Mouse (Mus musculus) kidney, postnatal 36 days (tissue): ENCODE results near the gene Mthfd2.
A peak's percentile ranks its signal among the peaks of the same experiment; 100 is the strongest.
"Not testable (repeated sequence)": the region's sequence is repeated elsewhere in the genome, so short reads cannot be mapped to it uniquely, and the experiment has no call there.

ENCODE experiments used
- DNase-seq, 2 experiments: peaks; one replicate each; pipeline ENCODE4 v3.0.0; 2021 to 2022; ENCODE audit warnings: mixed read lengths in 2 of 2

The Mthfd2 gene

DNA sequence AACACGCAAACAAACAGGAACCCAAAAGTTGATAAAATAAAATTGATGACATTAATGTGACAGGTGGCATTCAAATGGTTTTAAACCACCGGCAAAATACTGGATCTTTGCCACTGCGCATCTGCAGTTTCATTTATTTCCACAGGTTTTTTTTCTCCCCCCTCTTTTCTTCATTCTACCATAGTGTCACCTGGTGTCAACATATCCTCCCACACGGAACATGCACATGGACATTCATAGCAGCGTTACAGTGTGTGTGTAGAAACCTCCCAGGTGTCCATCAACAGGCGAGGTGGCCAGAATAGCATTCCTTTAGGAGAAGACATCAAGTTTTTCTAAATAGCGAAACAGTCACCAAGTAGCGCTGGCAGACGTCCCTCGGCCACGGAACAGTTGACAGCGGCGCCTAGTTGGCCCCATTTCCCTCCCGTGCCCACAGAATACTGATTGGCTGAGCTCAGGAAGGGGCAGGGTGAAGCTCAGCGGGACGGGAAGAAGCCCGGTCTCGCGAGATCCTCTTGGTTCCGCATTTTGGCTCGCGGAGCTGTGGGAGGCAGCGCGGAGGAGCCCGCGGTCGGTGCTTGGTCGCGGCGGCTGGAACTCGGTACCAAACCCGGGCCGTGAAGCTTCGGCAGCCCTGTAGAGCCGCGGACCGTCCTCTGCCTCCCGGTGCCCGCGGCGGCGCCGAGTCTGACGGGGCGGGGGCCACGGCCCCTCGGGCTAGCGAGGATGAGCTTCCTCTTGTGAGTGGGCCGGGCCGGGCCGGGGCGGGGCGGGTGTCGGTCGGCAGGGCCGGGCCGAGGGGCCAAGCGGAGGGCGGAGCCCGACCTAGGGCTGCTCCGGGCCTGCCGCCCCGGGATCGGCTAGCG lies at the start of gene Mthfd2, which contains the start of gene Mob1a:
Gene Mthfd2, minus strand, starts transcription at position 384 of the 869 bp plus-strand sequence.
Gene Mob1a, plus strand, starts transcription at position 492 of the 869 bp plus-strand sequence.
- peak; percentile 97 to 98 for DNase-seq

GRCm38 (mm10) chr6:83373704-83374300 lies 48.1 kb upstream of the Mthfd2 start:
- DNase-seq: no peak

DNA sequence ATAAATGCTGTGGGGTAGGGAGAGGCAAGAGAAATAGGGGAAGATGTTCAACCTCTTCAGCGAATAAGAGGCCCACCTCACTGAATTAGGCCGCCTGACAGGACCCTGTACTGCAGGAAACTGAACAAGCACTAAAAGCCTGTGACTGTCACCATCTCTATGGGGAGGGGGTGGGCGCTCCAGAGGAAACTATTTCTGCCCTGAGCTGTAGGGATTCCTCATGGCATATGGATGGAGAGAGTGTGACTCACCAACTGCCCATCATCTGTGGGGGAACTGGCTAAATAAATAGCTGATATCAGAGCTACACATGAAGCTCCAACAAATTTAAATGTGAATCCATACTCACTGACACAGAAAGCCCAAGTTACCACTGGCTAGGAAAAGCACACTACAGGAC lies 45.6 kb upstream of the Mthfd2 start:
- DNase-seq: no peak

GRCm38 (mm10) chr6:83370316-83370965 lies 44.7 kb upstream of the Mthfd2 start:
- DNase-seq: no peak

DNA sequence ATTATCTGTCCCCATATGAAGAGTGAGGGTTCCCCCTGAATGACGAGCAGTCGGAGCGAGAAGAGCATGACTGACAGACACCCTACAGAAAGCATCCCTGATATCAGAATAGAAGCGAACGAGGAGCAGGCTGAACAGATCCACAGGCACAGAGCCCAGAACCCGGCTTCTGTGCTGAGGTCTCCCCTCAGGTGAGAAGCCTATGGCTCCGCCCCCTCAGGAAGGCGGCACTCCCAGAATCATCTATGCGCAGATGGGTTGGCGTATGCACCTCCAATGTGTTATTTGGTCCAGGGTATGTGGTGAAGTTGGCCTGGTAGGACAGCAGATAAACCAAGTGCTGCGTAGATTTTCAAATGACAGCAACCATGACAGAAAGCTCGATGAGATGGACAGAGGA lies 37.4 kb upstream of the Mthfd2 start:
- no peak for DNase-seq

DNA sequence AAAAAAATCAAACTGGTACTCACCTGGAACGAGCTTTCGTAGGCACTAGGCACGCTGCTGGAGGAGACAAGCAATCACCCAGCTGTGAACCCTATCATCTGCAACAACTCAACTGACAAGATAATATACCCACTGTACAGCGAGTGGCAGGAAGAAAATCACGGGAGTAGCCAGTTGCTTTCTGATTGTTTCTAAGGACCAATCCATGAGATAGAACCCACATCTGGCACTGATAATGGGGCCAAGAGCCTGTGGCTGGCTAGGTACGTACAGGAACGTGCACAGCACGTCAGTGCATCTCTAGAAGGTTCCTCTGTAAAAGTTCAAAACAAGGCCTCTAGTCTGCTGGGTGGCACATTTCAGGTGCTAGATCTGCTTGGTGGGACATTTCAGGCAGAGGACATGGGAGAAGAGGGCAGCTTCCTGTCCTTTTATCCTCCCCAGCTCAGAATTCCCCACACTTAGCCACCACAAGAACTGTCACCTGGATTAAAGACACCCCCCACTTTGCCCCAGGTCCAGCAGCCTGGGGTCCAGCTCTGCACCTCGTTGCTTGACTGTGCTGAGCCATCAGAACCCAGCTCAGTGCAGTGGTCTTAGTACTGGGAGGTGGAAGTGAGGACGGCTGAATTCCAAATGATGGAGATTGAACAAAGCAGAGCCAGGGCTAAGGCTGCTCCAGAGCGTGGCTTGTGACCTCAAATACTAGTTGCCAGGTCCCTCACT lies 36.0 kb upstream of the Mthfd2 start:
- no peak for DNase-seq

- DNase-seq: no peak
These were observed 31.7 kb upstream of the Mthfd2 start for GRCm38 (mm10) chr6:83357436-83357835.

- peak; percentile 75 to 92 for DNase-seq
These were observed 30.9 kb upstream of the Mthfd2 start for GRCm38 (mm10) chr6:83356569-83357138.

DNA sequence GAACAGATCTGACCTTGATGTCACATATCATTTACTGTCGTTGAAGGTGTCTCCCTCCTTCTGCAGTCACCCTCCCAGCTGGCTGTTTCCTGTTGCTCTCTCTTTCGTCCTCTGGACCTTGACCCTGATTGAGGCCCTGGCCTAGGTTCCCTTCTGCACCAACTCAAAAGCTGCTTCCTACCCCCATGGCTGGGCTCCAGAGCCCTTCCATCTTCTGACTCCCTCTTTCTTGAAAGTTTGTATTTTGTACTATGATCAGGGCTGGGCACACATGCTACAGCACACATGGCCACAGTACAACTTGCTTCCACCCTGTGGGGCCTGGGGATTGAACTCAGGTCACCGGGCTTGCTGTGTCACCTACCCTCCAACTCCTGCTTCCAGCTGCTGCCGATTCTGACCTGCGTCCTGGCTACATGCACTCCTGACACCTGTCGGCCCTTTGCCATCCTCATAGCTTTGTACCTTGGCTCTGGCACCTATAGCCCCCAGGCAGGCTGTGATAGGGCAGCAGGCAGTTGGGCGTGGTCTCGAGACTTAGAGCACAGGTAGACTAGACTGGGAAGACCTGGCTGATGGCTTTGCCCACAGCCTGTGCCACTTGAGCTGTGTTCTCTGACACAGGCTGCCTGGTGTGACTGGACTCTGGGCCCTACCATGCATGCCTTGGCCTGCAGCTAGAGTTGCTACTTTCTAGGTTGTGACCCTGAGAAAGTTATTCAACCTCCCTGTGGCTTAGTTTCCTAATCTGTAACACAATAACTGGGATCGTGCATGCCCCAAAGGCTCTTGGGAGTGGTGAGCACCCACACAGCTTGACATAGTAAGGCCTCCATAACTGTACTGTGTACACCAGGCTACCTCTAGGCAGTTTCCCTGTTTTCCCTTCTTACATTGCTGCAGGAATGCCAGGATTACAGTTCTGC lies 29.4 kb upstream of the Mthfd2 start:
- peak; percentile 51 to 60 for DNase-seq

DNA sequence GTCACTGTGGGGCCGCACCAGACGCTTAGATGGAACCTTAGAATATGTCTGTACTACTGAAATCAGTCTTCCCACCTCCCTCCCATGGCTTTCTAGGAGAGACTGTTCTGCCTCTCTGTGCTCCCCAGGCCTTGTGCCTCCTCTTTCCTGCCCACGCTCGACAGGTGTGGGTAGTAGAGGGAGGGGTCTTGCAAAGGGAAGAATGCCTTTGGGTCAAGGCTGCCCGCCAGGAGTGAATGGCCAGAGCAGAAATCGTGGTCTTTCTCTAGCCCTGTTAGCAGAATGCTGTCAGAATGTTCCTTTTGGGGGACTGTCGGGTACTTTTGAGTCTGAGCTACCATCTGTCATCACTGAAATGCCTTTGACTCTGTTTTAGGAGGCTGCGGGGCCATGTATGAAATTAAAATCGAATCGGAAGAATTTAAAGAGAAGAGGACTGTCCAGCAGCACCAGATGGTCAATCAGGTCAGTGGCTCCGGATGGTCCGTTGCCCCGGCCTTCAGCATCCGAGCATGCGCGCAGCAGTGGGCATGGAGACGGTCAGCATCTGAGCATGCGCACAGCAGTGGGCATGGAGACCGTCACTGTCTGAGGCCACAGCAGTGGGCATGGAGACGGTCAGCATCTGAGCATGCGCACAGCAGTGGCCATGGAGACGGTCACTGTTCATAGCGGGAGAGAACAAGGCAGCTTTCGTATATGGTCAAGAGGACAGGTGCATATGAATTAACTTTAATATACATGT lies 27.1 kb upstream of the Mthfd2 start:
- no peak for DNase-seq

DNA sequence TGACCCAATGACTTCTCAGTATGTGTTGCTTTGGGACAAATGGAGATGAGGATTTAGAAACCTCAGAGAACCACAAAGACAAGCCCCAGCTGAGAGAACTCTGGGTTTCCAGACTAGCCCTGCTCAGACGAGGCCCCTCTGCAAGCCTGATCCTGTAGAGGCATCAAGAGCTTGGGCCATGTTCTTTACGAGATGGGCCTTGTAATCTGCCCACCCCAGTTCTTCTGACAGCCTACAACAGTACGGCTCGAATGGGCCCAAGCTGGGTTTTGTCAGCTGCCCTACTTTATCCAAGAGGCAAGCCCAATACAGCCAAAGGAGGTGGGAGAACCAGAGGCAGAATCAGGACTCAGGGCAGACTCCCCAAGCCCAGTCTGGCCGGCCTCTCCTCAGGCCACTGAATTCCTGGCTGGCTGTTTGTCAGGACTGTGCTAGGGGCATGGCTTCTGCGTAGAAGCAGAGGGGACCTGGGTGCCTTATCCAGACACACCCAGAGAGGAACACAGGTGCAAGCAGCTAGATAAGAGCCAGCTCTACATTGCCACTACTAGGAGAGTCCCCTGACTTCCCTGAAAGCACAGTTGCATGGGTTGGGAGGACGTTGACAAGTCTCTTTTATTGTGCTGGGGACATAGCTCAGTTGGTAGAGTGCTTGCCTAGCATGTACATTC lies 25.9 kb upstream of the Mthfd2 start:
- DNase-seq: no peak

DNA sequence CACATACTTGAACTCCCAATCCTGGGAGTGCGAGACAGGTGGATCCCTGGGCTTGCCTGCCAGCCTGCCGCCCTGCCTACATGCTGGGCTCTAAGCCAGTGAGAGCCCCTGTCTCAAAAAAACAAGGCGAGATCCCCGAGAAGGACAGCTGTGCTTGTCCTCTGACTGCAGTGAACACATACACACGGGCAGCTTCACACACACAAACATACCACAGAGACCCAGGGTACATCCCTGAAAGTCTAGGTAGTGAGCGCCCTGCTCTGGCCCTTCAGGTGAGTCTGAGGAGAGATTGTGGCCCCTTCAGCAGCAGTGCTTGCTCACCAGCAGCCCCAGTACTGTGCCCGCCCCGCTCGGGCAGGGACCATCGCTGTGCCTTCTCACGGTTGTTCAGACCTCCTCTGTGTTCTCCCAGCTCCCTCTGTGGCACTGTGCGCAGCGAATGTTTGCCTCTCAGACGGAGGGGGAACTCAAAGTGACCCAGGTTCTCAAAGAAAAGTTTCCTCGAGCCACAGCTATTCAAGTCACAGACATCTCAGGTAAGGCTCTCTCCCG lies 25.2 kb upstream of the Mthfd2 start:
- DNase-seq: no peak

DNA sequence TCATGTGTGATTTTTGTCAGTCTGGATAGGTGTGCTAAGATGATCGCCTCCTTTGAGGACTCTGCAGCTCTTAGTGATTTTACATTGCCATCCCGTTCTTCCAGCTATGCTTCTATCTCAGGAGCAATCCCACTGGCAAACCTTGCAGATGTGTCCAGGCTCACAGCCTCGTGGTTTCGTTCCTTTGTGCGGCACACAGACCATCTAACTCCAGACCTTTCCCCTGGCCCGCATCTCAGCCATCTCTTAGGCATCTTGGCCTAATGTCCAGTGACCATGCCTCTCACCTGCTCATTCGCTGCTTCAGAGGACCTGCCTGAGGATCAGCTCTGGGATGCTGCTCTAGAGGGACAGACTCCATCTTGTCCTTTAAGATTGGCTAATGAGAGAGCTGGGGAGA lies 24.5 kb upstream of the Mthfd2 start:
- no peak for DNase-seq

DNA sequence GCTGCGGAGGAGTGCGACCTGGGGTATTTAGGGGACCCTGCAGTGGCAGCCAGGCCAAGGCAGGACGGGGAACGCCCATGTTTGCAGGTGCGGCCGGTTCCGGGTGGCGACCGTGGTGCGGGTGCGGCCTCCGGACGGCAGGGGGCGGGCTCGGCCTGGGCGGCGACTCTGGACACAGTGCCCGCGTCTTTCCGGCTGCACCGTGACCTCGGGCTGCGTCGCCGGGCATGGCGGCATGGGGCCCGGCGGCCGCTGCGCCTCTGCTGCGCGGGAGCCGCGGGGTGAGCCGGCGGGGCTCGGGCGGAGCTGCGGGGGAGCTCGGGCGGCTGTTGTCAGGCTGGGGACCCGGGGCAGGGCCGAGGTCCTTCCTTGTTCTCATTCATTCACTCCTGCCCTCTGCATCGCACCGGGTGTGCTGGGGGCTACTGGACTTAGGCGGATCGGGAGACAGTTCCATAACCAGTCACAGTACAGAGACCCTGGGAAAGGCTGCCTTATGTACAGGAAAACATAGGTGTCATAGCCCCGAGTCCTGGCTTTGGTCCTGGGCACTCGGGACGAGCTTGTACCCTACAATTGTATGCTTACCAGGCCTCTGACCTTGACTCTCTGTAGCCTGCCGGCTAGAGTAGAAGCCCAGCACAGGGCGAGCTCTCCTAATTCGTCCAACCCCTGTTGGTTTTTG lies 23.7 kb upstream of the Mthfd2 start:
- peak; percentile 87 to 97 for DNase-seq

GRCm38 (mm10) chr6:83348873-83349272 lies 23.2 kb upstream of the Mthfd2 start, which contains the start of gene Bola3:
Bola3 (plus strand) TSS chr6:83349147.
- no peak for DNase-seq

GRCm38 (mm10) chr6:83347916-83348315 lies 22.2 kb upstream of the Mthfd2 start:
- DNase-seq: no peak

DNA sequence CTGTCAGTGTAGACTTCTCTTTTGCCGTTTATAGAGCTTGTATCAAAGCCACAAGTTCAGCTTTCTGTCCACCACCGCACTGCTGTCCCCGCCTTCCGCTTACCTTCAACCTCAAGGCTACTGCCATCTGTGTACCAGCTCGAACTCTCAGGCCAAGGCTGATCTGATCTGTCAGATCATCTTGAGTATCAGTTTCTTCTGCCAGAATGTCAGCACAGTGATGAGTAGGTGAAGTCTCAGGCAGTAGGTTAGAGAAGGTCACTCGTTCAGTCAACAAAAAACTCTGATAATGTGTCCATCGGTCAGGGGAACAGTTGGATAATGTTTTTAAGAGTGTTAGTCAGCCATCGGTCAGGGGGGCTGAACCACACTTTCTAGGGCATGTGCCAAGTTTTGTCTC lies 19.6 kb upstream of the Mthfd2 start:
- not testable (repeated sequence) for DNase-seq

- DNase-seq: no peak
These were observed 17.2 kb upstream of the Mthfd2 start for GRCm38 (mm10) chr6:83342957-83343356.

DNA sequence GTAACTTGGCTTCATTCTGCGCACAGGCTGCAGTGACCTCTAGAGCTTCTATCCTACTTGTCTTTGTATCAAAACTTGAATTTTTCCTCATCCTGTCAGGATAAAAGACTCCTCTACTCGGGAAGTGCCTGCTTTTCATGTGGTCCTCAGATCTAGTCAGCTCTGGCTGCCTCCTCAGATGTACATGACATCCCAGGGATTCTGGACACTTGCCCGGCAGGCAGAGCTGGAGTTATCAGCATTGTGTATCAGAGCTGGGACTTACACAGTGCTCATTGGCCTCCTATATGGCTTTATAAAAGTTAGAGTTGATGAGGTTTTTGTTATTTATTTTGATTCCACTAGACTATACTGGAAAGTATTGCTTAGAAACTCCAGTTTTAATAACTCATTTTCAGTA lies 15.7 kb upstream of the Mthfd2 start:
- no peak for DNase-seq
